Mouse (Mus musculus) lung, postnatal 0 days (tissue): ENCODE data around the gene Uox.

Experiments
- CTCF ChIP-seq: IDR thresholded peaks from 2 replicates; pipeline ENCODE4 v1.5.1; 2016; ENCODE audit warnings: antibody characterized with exemption, mild to moderate bottlenecking
- EP300 ChIP-seq: IDR thresholded peaks from 2 replicates; pipeline ENCODE4 v1.6.1; 2016; ENCODE audit warnings: antibody characterized with exemption, mild to moderate bottlenecking, control low read depth

GRCm38 (mm10) chr3:146586616-146587015 lies 16.4 kb downstream of the Uox start:
- TF ChIP-seq CTCF: no peak
- no peak for TF ChIP-seq EP300
